Mouse (Mus musculus) liver, adult 2 months (tissue): ENCODE results near the gene Igdcc3. TPM values are rescaled to one million over a fixed set of nuclear protein-coding genes. Genes with fewer than 3 reads are reported as not detected.

Source experiments
- DNase-seq: peaks from one replicate; pipeline ENCODE4 v3.0.0-alpha.2; 2011; ENCODE audit warnings: low read depth, low spot score; ENCODE audit errors: extremely low read depth
- H3K27ac ChIP-seq: fragments of 200-500 bp; replicated peaks from 2 replicates; pipeline ENCODE4 v1.5.1; 2012; ENCODE audit warnings: low read depth, mild to moderate bottlenecking, control low read depth, inconsistent platforms, low read length; ENCODE audit not compliant: insufficient read depth
- H3K27me3 ChIP-seq: fragments of 200-500 bp; 2 replicates; pipeline ENCODE4 v1.6.1; 2012; ENCODE audit warnings: mild to moderate bottlenecking, moderate library complexity, low read length, inconsistent platforms; ENCODE audit not compliant: control insufficient read depth, insufficient read depth
- H3K36me3 ChIP-seq: fragments of 200-500 bp; 2 replicates; pipeline ENCODE4 v1.6.1; 2012; ENCODE audit warnings: low read length, inconsistent platforms; ENCODE audit not compliant: control insufficient read depth, insufficient read depth
- H3K4me1 ChIP-seq: fragments of 200-500 bp; 2 replicates; pipeline ENCODE4 v1.6.1; 2011; ENCODE audit warnings: low read length; ENCODE audit not compliant: control insufficient read depth, insufficient read depth
- H3K4me3 ChIP-seq: fragments of 200-500 bp; 2 replicates; pipeline ENCODE4 v1.5.1; 2011; ENCODE audit warnings: low read depth, mild to moderate bottlenecking, control low read depth, low read length, moderate library complexity; ENCODE audit not compliant: insufficient read depth
- H3K79me2 ChIP-seq: fragments of 200-500 bp; 2 replicates; pipeline ENCODE4 v1.6.1; 2012; ENCODE audit warnings: inconsistent platforms, mild to moderate bottlenecking, low read length, moderate library complexity; ENCODE audit not compliant: control insufficient read depth, insufficient read depth
- H3K9ac ChIP-seq: fragments of 200-500 bp; 2 replicates; pipeline ENCODE4 v1.6.1; 2012; ENCODE audit warnings: low read depth, mild to moderate bottlenecking, control low read depth, inconsistent platforms, low read length
- CTCF ChIP-seq: fragments of 200-500 bp; IDR thresholded peaks from 2 replicates; pipeline ENCODE4 v1.5.1; 2011; ENCODE audit warnings: low read depth, low read length, control low read depth
- POLR2A ChIP-seq: fragments of 200-500 bp; IDR thresholded peaks from 2 replicates; pipeline ENCODE4 v1.6.1; 2011; ENCODE audit warnings: low read length, control low read depth; ENCODE audit not compliant: insufficient read depth; ENCODE audit errors: extremely low read depth
- WGBS: fragments of 180-500 bp; shearing (Covaris S2); methylation state at CpG from one replicate; pipeline ENCODE4 v1.1.7; 2018; 5-methylcytosine and 5-hydroxymethylcytosine counted together
- polyA plus RNA-seq: library from polyadenylated mRNA; depleted of rRNA; stranded (reverse); fragments of >200 nt; gene quantifications from 2 replicates; pipeline ENCODE4 v1.2.3, GENCODE M21; 2012
- total RNA-seq: library from RNA; depleted of rRNA; stranded (reverse); fragments of >200 nt; gene quantifications from 2 replicates; pipeline ENCODE4 v1.2.3, GENCODE M21; 2014

Gene Igdcc3
- total and polyA plus RNA-seq, 2 experiments = not detected

DNA sequence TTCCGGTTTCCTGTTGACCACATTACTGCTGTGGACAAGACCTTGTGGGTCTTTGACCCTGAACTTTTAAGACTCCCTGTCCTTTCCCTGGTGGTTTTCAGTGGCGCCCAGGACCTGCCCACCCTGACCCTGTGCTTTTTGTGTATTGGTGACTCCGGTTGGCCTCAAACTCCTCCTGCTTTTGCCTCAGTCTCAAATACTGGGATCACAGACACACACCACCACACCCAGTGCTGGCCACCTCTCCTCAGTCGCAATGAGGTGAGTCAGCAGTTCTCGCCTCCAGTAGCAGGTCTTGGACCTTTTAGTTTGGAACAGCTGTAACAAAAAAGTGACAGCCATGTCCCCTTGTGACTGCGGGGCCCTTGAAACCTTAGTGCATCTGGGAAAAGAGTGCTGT lies 56.8 kb downstream of the Igdcc3 start:
- no peak overlapping the region; the same call in 1 of the 2 replicates for H3K9ac ChIP-seq
- H3K27me3 ChIP-seq = no peaks in the 10 kb centered on the region
- peak; percentile 57 for DNase-seq
- peaks cover 23% of the 10 kb centered on the region for H3K4me1 ChIP-seq
- no peaks in the 10 kb centered on the region for H3K79me2 ChIP-seq
- 59% methylated on average over 6 of the region's 6 CpGs for WGBS
- no peak overlapping the region for H3K4me3 ChIP-seq
- no peaks in the 10 kb centered on the region for H3K36me3 ChIP-seq
- TF ChIP-seq CTCF = no peak
- no peak for TF ChIP-seq POLR2A
- H3K27ac ChIP-seq = no peak overlapping the region

DNA sequence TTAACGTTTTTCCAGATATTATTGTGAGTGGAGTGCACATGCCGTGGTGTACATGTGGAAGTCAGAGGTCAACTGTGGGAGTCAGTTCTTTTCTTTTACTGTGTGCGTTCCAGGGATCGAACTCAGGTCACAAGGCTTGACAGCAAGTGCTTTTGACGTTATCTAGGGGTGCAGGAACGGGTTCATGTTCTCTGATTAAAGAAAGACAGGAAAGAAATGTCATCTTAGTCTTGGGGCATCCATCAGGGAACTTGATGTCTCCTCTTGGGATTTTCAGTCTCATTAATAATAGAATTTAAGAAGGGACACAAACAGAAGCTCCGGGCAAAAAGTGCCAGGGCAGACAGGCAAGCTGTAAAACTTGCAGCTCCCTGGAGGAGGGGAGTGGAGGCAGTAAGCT lies 58.7 kb downstream of the Igdcc3 start:
- no peak overlapping the region for H3K27ac ChIP-seq
- H3K9ac ChIP-seq = no peak overlapping the region
- TF ChIP-seq CTCF (no peak), POLR2A (no peak)
- H3K27me3 ChIP-seq = no peaks in the 10 kb centered on the region
- H3K4me3 ChIP-seq = no peak overlapping the region
- H3K36me3 ChIP-seq = no peaks in the 10 kb centered on the region
- DNase-seq = peak; percentile 25
- H3K4me1 ChIP-seq = peaks cover 25% of the 10 kb centered on the region
- no peaks in the 10 kb centered on the region for H3K79me2 ChIP-seq
- WGBS = 52% methylated on average over 7 of the region's 7 CpGs

- WGBS = 51% methylated on average over 1 of the region's 1 CpGs
- H3K4me1 ChIP-seq = peaks cover 19% of the 10 kb centered on the region
- no peak for DNase-seq
Measured at GRCm38 (mm10) chr9:65200606-65201005, 59.6 kb downstream of the Igdcc3 start.

GRCm38 (mm10) chr9:65201021-65201380 lies 60.0 kb downstream of the Igdcc3 start:
- no peaks in the 10 kb centered on the region for H3K27me3 ChIP-seq
- H3K79me2 ChIP-seq = no peaks in the 10 kb centered on the region
- H3K9ac ChIP-seq = no peak overlapping the region
- H3K27ac ChIP-seq = 0 out of 2 replicates have a peak overlapping the region, but pooled peaks have one; percentile 38
- peak; percentile 24 for DNase-seq
- WGBS = 39% methylated on average over 3 of the region's 3 CpGs
- H3K4me3 ChIP-seq = no peak overlapping the region
- TF ChIP-seq CTCF (no peak), POLR2A (no peak)
- H3K4me1 ChIP-seq = peaks cover 15% of the 10 kb centered on the region
- no peaks in the 10 kb centered on the region for H3K36me3 ChIP-seq

More at GRCm38 (mm10) chr9:65200606-65201005, 59.6 kb downstream of the Igdcc3 start:
- H3K27ac ChIP-seq = no peak overlapping the region
- H3K27me3 ChIP-seq = no peaks in the 10 kb centered on the region
- no peak overlapping the region for H3K4me3 ChIP-seq
- TF ChIP-seq CTCF = no peak
- TF ChIP-seq POLR2A = no peak
- no peak overlapping the region for H3K9ac ChIP-seq
- H3K79me2 ChIP-seq = no peaks in the 10 kb centered on the region
- no peaks in the 10 kb centered on the region for H3K36me3 ChIP-seq

- DNase-seq = peak; percentile 86
- no peaks in the 10 kb centered on the region for H3K36me3 ChIP-seq
- TF ChIP-seq POLR2A = no peak
- no peak for TF ChIP-seq CTCF
- peak overlapping the region; percentile 68 for H3K4me3 ChIP-seq
- WGBS = 1% methylated on average over 18 of the region's 18 CpGs
- H3K27ac ChIP-seq = peak overlapping the region; percentile 64
- H3K27me3 ChIP-seq = no peaks in the 10 kb centered on the region
- peaks cover 12% of the 10 kb centered on the region for H3K4me1 ChIP-seq
- H3K79me2 ChIP-seq = no peaks in the 10 kb centered on the region
- peak overlapping the region; percentile 95 for H3K9ac ChIP-seq
Measured at GRCm38 (mm10) chr9:65201381-65202164, 60.6 kb downstream of the Igdcc3 start.

GRCm38 (mm10) chr9:65202165-65202754 lies 61.3 kb downstream of the Igdcc3 start:
- no peaks in the 10 kb centered on the region for H3K36me3 ChIP-seq
- peaks cover 9% of the 10 kb centered on the region for H3K4me1 ChIP-seq
- no peak for DNase-seq
- 25% methylated on average over 11 of the region's 11 CpGs for WGBS
- H3K4me3 ChIP-seq = peak overlapping the region; percentile 68
- peak overlapping the region; percentile 95 for H3K9ac ChIP-seq
- TF ChIP-seq POLR2A = no peak
- TF ChIP-seq CTCF = no peak
- H3K27ac ChIP-seq = peak overlapping the region; percentile 64
- H3K79me2 ChIP-seq = no peaks in the 10 kb centered on the region
- no peaks in the 10 kb centered on the region for H3K27me3 ChIP-seq
